In genomic region chr7:122656671-122657070, GRCm38 (mm10) we compare ENCODE assay signal across 33 mouse cellular contexts. TPM values are rescaled to one million over a fixed set of nuclear protein-coding genes. Genes with fewer than 3 reads are reported as not detected.
"Had no signal": no experiment of that assay in that cellular context is flagged by ENCODE, and none has a peak within 500 bp of the region (broad histone marks: within the 10 kb centered on the region; RNA-seq: fewer than 3 reads in every experiment).

No protein-coding gene starts in this region.

- H3K27me3 ChIP-seq: limb, embryonic 12.5 days; limb, embryonic 13.5 days; limb, embryonic 15.5 days; liver, embryonic 12.5 days; liver, embryonic 13.5 days; liver, embryonic 15.5 days; lung, embryonic 15.5 days; midbrain, embryonic 12.5 days; midbrain, embryonic 13.5 days; midbrain, embryonic 15.5 days had no signal

- H3K36me3 ChIP-seq: limb, embryonic 10.5 days; limb, embryonic 12.5 days; limb, embryonic 13.5 days; limb, embryonic 15.5 days; liver, embryonic 12.5 days; liver, embryonic 13.5 days; liver, embryonic 15.5 days; lung, embryonic 15.5 days; midbrain, embryonic 10.5 days; midbrain, embryonic 12.5 days; midbrain, embryonic 13.5 days; midbrain, embryonic 15.5 days had no signal

- H3K4me1 ChIP-seq: limb, embryonic 10.5 days; limb, embryonic 12.5 days; limb, embryonic 13.5 days; limb, embryonic 15.5 days; liver, embryonic 12.5 days; liver, embryonic 13.5 days; liver, embryonic 15.5 days; lung, embryonic 15.5 days; megakaryocyte, embryonic 14.5 days; midbrain, embryonic 10.5 days; midbrain, embryonic 12.5 days; midbrain, embryonic 13.5 days; midbrain, embryonic 15.5 days had no signal

- H3K27ac ChIP-seq: left cerebral cortex, adult 2 months; limb, embryonic 10.5 days; limb, embryonic 12.5 days; limb, embryonic 13.5 days; limb, embryonic 15.5 days; liver, embryonic 12.5 days; liver, embryonic 13.5 days; liver, embryonic 14.5 days; liver, embryonic 15.5 days; lung, embryonic 15.5 days; macrophage; midbrain, embryonic 10.5 days; midbrain, embryonic 12.5 days; midbrain, embryonic 13.5 days; midbrain, embryonic 15.5 days had no signal

- DNase-seq: left cerebral cortex, postnatal 4 days; liver, embryonic 13.5 days; liver, postnatal 0 days; lung, adult 18-20 months; lung, adult 2 months; lung, embryonic 14.5 days; lung, postnatal 10 days; lung, postnatal 14 days; lung, postnatal 36 days; lung, postnatal 4 days; midbrain, embryonic 14.5 days had no signal

- H3K4me3 ChIP-seq: left cerebral cortex, adult 2 months; limb, embryonic 10.5 days; limb, embryonic 12.5 days; limb, embryonic 13.5 days; limb, embryonic 15.5 days; liver, embryonic 12.5 days; liver, embryonic 13.5 days; liver, embryonic 15.5 days; lung, embryonic 15.5 days; megakaryocyte, embryonic 14.5 days; midbrain, embryonic 10.5 days; midbrain, embryonic 12.5 days; midbrain, embryonic 13.5 days; midbrain, embryonic 15.5 days; myocyte had no signal

- H3K9ac ChIP-seq: limb, embryonic 12.5 days; limb, embryonic 13.5 days; limb, embryonic 15.5 days; liver, embryonic 12.5 days; liver, embryonic 13.5 days; liver, embryonic 14.5 days; liver, embryonic 15.5 days; liver, postnatal 0 days; lung, embryonic 14.5 days; lung, embryonic 15.5 days; midbrain, embryonic 12.5 days; midbrain, embryonic 13.5 days; midbrain, embryonic 15.5 days had no signal

RNA-seq across cellular contexts. Expression of gene Cacng3, which starts 13.6 kb away (rescaled TPM):
- total RNA-seq: megakaryocyte progenitor cell, adult 5-6 weeks; megakaryocyte, adult 5-6 weeks; megakaryocyte-erythroid progenitor cell, adult 5-6 weeks; monocyte, adult 5-6 weeks had no signal
- polyA plus RNA-seq: limb, embryonic 10.5 days; limb, embryonic 11.5 days; limb, embryonic 12.5 days; limb, embryonic 13.5 days; liver, embryonic 12.5 days; liver, embryonic 13.5 days; liver, embryonic 14.5 days; lung, adult 2 months; lung, postnatal 0 days; macrophage; myocyte had no signal
